Mouse (Mus musculus) cerebellum, adult (tissue): ENCODE data around the gene Arhgef33.
"Not testable (repeated sequence)": the region's sequence is repeated elsewhere in the genome, so short reads cannot be mapped to it uniquely, and the experiment has no call there.

ENCODE experiments used
- ATAC-seq: cut with Nextera tagmentation; 2 replicates; pipeline ENCODE4 v1.9.2; 2017; ENCODE audit warnings: mild to moderate bottlenecking, moderate library complexity, mixed read lengths; ENCODE audit not compliant: insufficient number of reproducible peaks, low FRiP score, low TSS enrichment

Gene Arhgef33

DNA sequence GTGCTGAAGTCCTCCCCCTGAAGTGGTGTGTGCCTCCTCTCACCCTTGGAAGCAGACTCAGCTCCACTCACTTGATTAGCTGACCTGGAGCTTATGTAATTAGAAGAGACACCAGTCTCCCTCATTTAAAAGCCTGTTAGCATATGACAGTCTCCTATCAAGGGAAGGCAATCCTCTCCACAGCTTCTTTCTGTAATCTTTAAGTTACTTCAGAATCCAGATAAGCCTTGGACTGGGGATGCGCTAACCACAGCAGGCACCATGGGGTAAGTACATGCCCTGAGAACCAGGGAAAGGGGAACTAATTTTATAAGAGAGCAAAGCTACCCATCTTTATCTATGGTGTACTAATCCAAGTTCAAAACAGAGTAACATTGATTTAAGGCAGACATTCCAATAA is at the start of gene Arhgef33:
Arhgef33 (plus strand) TSS at position 157 of the 400 bp plus-strand sequence.
- ATAC-seq = no peak

DNA sequence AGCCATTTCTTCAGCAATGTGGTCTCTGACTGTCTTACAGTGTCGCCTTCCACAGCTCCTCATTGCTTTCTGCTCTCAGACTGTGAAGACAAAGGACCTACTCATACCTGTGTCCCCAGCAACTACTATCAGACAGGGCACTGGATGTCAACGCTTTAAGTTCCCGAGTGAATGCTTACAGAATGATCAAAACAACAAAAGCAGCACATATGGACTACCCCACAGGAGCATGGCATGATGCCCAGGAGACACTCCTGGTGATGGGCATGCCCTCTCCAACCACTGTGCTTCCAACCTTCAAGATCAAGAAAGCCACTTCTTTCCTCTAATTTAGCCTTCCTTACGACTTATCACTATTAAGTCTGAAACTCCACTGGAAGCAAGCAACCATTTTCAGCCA is 40.1 kb upstream of the Arhgef33 start:
- ATAC-seq = peak; percentile 83

DNA sequence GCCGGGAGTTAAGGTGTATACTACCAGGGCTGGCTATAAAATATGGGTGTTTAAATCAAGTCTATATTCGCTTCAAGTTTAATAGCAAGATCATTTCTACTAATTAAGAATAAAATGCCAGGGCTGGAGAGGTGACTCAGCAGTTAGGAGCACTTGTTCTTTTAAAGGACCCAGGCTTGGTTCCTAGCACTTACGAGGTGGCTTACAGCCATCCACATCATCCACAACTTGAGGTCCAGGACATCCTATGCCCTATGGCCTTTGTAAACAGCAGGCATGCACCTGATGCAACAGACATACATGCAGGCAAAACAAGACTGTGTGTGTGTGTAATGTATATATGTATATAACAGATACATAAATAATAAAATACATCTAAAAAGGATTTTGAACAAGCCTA is 39.1 kb upstream of the Arhgef33 start:
- no peak for ATAC-seq

DNA sequence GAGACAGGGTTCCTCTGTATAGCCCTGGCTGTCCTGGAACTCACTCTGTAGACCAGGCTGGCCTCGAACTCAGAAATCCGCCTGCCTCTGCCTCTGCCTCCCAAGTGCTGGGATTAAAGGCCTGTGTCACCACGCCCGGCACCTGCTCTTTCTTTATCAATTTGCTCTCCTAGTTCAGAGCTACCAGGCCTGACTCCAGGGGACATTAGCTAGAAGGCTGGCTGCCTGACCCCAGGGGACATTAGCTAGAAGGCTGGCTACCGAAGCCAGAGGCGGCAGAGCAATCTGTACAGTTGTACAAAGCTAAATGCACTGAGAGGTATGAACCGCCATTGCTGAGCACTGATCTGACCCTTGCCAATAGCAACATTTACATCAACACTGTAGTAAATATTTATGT is 36.6 kb upstream of the Arhgef33 start:
- not testable (repeated sequence) for ATAC-seq

DNA sequence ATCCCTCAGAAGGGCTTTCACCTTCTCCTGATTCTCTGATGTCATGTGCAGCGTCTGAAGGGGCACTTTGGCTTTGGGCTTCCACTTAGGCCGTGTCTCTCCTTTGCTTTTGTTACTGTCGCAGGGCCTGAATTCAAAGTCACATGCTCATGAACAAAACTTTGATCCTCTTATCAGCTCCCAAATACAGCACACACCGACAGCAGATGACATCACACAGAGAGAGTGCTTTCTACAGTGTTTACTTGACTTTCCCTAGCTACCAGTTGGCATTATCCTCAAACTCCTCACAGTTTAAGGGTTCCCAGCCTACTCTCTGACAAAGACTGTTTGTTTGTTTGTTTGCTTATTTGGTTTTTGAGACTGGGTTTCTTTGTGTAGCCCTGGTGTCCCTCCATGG is 29.0 kb upstream of the Arhgef33 start:
- ATAC-seq = no peak

DNA sequence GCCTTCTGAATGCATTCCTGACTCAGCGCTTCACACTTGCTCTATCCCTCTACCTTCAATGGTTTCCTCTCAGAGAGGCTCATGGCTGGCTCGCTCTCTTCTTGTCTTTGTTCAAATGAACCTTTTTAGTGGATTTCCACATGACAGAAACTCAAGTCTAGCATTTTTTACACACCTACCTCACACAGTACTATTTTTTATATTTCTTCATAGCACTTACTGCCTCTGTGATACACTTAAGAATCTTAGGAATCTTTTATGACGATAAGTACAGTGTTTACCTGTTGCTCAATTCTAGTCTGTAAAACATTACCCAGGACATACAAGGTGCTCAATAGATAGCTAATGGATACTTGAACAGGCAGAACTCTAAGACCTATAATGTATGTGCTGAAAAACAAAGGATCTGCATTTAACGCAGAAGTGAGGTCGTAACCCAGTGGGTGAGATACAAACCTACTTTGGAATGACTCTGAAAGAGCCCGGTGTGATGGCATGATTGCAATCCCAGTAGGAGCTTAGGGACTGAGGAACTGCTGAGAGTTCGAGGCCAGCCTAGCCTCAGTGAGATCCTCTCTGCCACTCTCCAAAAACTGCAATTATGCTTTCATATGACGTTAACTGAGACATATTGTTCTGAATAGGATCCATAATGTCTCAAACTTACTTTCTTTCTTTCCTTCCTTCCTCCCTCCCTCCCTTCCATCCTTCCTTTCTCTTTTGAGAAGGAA is 27.7 kb upstream of the Arhgef33 start:
- no peak for ATAC-seq

DNA sequence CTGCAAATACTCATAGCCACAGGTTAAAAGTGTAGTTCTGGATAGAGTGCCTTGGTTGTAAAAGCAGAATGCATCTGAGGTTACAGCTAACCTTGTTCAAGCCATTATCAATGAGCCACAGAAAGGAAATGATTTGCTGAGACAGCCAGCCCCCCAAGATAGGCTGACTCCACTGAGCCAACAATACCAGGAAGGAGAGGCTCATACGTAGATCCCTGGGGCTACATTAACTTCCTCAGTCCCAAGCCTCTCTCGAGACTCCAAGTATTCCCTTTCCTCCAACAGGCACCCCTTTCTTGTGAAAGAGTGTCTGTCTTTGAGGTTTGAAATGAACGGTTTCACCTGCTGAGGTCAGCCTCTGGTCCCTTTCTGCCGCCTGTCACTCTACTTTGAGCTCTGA is 22.8 kb upstream of the Arhgef33 start:
- no peak for ATAC-seq

DNA sequence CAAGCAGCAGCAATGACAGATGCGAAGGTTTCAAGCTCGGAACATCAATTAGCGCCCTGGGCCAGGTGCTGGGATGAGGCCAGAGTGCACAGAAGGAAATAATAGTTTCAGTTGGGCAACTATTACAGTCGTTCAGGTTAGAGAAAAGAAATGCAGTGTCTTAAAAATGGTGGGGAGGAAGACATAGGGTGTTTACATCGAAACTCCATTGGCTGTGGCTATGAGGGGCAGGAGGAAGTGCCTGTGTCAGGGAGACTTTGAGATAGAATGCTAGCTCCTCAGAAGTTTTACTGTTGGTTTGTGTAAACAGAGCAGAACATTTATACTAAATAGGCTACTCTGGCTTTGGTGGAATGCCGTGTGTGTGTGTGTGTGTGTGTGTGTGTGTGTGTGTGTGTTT is 19.2 kb upstream of the Arhgef33 start:
- ATAC-seq = no peak

DNA sequence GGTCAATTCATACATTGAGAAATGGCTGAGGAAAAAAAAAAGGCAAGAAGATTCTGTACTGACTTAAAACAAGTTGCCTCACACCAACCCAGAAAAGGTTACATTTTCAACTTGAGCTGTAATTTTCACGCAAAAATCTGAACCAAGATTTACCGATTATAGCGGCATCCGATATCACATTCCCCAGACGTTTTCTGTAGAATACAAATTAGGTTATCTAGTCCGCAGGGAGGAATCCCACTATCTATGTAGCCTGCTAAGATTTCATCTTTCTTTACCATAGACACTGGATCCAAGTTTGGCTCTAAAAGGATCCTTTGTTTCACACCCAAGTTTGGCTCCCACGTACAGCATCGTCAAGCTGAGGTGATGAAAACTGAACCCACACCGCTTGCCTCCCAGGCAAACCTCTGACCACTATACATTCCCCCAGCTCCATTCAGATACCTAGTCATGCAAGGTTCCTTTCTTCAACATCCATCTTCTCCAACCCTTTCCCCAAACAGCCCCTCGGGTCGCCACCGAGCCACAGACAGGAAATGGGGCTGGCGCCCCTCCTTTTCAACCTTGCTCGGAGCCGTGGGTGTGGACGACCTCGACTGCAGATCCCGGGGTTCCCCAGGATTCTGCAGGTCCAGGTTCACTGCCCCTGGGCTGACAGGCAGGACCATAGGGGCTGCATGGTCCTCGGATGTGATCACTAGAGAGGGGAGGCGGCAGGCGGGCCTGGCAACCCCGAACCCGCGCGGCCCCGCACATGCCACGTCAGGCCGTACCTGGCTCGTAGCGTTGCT is 17.7 kb upstream of the Arhgef33 start:
- no peak; the same call in 1 of the 2 replicates for ATAC-seq

DNA sequence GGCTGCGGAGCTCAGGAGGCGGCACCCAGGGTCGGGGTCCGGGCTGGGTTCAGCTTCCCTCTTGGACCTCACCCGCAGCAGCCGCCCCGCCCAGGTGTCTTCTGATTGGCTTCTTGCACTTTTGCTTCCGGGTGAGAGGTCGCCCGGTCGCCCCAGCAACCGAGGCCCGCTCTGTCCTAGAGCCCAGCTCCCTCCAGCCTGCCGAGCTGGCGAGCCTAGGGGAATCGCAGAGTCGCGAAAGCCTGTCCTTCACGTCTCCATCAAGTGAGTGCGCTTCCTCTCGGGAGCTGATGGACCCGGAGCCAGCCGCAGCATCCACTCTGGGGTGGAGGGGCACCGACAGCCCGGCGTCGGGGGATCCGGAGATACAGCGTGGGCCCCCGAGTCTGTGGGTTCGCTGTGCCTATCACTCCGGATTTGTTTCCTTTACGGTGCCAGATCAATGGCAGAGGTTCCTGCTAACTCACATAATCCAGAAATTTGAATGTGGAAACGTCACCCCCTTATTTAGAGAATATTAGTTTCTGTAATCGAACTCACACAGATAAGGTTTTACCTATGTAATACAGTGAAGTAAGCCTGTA is 17.0 kb upstream of the Arhgef33 start, which contains the start of the genes Morn2 and Dhx57:
Morn2 (plus strand) TSS at position 130 of the 584 bp plus-strand sequence.
Dhx57 (minus strand) TSS at position 403 of the 584 bp plus-strand sequence.
- ATAC-seq = peak; percentile 99

DNA sequence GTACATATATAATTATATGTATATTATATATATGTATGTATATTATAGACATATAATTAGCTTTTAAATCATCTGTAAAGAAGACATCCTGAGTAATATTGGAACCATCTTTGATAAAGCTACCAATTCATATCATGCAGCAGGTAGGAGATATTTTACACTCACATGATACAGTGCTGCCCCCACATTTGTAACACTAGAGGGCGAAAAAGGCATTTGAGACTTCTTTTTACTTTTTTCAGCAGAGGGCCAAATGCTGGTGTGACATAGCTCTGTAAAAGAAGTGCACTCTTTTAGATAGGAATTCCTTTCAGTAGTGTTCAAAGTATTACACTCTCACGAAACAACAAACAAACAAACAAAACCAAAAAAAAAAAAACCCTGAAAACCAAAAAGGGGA is 16.1 kb upstream of the Arhgef33 start:
- ATAC-seq = no peak

DNA sequence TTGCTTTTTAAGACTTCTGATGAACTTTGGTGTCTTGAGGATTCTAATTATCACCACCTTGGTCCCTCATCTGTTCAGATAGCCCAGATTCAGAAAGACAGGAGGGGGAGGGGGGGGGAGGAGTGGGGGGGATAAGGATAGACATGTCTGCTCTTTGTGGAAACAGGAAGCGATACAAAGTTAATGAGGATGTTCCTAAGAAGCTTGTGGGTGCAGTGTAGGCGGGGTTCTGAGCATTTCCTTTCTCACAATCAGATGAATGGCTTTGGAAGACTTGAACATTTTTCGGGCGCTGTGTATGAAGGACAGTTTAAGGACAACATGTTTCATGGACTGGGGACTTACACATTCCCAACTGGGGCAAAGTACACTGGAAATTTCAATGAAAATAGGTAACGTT is 11.9 kb upstream of the Arhgef33 start:
- no peak for ATAC-seq

DNA sequence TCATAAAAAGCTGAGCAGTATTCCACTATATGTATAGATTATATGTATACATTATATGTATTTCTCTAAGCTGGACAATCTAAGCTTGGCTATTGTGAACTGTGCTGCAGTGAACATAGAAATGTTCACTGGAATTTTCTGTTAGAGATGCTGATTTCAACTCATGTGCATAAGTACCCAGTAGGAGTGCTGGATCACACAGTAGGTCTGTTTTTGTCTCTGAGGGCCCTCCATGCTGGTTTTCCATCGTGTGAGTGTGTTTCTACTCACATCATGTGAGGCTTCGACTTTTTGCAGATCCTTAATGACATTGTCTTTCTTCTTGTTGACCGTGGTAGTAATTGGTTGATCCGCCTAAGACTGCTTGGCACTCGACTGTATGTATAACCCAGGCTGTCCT is 8.4 kb upstream of the Arhgef33 start:
- no peak for ATAC-seq

DNA sequence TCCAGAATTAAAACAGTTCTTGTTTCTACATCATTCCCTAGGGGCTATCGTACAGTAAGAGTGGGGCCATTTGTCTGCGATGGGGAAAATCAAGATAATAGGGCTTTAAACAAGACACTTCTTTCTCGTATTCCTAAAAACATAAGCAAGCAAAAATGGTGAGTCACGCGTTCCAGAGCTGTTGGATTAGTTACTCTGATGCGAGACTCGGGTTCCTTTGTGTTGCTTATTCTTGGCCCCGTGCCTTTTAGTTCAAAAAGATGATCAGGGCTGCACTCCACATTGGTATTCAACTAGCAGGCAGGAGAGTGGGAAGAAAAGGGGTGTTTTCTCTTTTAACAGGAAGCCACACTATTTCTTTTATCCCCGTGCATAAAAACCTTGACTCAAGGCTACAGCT is 4.6 kb downstream of the Arhgef33 start:
- no peak for ATAC-seq

DNA sequence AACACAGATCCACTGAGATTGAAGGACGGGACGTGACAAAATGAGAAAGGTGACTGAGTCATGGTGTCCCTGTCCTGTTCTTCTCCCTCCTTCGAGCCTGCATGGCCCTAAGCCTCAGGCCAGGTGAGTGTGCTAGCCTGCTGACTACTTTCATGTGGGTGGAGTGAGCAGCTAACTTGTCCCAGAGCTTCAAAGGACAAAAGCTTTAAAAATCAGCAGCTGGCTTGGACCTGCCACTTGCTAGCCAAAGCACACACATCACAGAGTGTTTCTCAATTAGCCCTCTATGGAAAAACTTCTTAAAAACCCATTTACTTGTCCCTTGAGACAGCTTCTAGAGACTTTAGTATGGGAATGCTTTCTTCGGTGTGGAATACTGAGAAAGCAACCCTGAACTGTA is 5.2 kb downstream of the Arhgef33 start:
- no peak for ATAC-seq

DNA sequence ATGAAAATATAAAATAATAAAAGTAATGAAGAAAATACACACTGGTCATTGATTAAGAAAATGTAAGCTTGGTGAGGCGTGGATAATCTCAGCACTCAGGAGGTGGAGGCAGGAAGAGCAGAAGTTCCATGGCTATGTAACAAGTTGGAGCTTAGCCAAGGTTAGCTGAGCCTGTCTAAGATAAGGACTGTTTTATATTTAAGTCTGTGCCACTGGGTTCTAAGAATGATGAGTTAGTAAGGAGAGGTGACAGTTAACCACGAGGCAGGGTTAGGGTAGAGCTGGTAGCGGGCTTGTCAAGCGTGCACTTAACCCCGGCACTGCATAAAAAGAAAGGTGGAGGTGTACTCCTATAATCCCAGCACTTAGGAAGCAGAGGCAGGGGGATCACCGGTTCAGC is 15.0 kb downstream of the Arhgef33 start:
- ATAC-seq = no peak

DNA sequence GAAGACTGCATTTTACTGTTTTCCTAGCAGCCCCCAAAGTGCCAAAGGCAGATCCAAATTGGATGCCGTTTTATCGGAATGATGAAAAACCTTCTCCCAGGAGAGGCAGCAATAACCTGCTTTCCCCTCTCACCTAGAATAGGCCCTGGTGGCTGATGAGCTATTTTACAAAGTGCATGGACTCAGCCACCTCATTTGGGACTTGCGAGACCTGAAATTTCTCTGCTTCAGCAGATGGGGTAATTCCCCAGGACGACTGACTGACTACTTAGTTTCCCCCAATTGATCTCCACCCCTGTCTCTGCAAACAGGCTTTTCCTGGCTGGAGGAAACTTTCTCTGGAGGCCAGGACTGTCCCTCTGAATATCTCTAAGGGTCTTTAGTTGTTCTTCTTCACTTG is 15.8 kb downstream of the Arhgef33 start:
- no peak for ATAC-seq

DNA sequence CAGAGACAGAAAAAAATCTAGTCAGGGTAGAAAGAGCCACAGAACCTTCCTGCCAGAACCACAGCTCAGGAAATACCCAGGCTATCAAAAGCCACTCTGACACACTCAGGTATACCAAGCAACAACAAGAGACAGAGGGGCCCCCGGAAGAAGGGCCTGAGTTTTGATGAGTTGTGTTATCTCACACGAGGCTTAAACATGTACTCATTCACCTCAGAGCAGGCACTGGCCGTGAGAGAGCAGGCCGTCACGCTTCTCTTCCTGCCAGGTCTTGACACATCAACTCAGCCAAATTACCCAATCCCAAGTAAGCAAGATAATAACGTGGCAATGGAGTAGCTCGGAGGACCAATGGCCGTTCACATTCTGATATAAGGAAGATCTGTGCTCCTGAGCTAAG is 16.5 kb downstream of the Arhgef33 start:
- ATAC-seq = no peak

DNA sequence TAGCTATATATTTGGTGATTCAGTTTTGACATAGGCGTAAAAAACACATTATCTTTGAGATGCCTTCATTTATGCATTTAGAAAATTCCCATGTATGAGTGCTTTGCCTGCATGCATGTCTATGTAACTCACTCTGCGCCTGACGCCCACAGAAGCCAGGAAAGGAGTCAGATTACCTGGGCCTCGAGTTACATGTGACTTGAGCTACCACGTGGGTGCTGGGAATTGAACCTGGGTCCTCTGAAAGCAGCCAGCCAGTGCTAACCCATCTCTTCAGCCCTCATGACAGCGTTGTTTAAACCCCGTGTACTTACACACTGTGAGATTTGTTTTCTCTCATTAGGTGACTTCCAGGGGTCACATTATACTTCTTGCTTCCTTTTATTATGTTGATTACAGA is 17.3 kb downstream of the Arhgef33 start:
- ATAC-seq = no peak

DNA sequence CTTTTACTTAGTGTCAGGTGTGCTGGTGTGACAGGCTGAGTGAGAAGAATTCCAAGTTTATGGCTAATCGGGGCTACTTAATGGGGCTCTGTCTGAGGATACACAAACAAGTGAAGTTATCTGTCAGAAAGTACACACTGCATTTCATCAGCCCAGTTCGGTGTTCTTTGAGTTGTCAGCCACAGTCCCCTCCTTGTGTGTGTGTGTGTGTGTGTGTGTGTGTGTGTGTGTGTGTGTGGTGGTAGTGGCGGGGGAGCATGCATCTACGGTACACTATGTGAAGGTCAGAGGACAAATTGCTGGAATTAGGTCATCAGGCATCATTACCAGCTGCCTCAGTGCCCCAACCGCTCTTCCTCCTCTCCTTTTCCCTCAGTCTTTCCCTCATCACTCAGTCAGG is 18.2 kb downstream of the Arhgef33 start:
- no peak for ATAC-seq

DNA sequence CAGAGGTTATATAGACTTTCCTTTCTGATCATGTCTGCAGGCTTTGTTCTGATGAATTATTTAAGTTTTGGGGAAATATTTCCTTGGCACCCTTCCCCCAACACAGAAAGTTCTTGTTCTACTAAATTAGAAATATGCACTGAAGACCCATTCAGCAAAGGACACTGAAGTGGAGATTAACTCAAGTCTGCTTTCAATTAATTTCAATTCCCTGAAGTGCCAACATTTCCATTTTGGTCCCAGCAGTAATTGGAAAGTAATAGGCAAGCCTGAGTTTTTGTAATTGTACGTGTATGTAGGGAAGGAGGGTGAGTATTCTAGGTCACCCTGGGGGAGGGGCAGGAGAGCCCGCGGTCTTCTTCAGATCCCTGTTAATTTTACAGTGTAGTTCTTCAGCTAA is 19.2 kb downstream of the Arhgef33 start:
- ATAC-seq = no peak
